Mouse (Mus musculus) kidney, adult 9 months (tissue): ENCODE measurements around the gene Barhl2.
A peak's percentile ranks its signal among the peaks of the same experiment; 100 is the strongest.

Experiments
- DNase-seq: peaks from one replicate; pipeline ENCODE4 v3.0.0; 2022

Gene Barhl2

GRCm38 (mm10) chr5:106454411-106455105 is 3.4 kb downstream of the Barhl2 start:
- no peak for DNase-seq

GRCm38 (mm10) chr5:106453886-106454321 is 4.1 kb downstream of the Barhl2 start:
- no peak for DNase-seq

DNA sequence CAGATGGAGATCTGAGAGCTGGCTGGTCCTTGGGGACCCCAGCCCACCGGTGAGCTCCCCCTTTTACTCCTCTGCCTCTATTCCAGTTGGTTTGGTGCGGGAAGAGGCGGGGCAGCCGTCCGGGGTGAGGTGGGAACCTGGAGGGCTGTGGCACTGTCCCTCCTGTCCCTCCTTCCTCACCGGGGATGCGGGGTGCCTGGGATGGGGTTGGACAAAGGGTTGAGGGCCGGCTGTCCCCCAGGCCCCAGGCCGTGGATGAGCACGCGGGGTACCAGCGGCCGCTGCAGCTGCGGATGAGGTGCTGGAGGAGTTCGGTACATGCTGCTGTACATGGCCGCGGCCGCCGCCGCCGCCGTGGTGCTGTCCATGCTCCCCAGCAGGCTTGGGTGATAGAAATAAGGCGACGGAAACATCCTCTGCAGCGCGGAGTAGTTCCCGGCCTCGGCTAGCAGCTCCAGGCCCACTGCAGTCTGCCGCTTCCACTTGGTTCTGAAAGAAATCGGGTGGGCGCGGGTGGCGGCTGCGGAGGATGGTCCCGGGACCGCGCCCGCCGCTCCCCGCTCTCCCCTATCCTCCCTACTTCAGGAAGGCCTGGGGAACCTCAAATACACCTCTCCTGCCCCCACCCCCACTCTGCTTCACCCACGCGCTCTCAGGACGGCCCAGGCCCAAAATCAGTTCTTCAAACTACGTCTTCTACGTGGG is 4.6 kb downstream of the Barhl2 start:
- DNase-seq: no peak

DNA sequence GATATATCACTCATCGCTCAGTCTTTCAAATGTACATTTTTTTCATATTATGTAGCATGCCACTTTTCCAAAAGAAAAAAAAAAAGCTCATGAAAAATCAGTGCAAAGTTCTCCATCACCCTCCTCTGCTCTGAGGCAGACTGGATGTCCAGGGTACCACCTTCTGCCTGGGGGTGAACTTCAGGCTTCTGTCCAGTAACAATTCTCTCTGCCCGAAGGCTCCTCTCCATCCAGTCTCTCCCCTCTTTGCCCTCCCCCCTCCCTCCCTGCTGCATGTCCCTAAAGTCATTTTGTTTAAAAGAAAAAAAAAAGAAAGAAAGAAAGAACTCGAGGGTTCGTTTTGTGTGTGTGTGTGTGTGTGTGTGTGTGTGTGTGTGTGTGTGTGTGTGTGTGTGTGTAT is 5.3 kb downstream of the Barhl2 start:
- no peak for DNase-seq

DNA sequence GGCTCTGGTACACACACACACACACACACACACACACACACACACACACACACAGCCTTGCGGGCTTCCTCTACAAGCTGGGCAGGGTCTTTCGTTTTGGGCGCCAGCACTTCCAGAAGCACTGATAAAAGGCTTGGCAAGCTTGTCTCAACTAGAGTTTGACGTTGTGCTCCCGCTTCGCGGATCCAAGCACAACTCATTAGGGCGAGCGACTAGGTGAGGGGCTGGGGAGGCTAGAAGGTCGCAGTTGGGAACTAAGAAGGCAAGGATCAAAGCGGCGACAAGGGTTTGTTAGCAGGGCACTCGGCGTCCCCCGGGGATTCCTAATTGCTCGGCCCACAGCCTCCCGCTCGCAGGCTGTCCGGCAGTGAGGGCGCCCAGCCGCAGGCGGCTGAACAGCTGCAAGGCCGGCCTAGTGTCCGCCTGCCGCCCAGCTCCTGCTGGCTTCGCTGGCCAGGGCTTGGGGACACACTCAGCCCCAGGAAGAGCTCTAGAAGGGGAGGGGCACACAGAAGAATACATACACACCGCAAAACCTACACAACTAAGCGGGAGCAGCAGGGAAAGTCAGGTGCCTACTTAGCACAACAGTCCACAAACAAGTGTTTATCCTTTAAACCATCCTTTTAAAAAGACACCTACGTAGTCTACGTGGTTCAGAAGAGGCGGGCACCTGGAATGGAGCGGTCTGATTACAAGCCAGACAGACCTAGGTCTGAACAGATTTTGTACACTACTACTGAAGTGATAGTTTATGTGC is 6.1 kb downstream of the Barhl2 start:
- DNase-seq: no peak

DNA sequence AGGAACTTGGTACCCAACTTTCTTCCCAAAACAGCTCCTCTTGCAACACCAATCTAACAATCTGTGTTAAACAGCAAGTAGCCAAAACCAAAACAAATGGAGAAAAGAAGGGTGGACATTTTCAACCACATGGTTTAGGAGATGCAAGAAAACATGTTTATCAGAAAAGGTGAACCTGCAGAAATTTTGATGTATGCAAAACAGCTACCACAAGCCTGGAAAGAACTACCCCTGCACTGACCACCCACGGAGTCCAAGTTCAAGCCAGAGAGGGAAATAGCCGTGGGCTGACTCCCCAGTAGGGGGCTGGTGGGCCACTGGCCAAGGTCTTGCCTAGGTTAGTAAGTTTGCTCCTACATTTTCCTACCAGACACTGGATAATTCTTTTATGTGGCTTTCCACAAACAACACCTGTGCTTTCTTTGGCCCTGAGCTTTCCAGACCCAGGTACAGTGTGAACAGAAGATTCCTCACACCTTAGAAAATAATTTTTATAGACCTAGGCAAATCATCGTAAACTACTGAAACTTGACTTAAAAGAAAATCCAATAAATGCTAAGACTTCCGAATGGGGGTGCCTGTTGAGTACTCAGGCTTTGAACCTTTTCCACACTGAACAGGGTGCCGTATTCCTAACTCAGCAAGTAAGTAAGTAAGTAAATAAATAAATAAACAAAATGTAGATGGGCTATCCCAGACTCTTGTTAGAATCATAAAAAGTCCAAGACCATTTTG is 7.4 kb downstream of the Barhl2 start:
- no peak for DNase-seq

DNA sequence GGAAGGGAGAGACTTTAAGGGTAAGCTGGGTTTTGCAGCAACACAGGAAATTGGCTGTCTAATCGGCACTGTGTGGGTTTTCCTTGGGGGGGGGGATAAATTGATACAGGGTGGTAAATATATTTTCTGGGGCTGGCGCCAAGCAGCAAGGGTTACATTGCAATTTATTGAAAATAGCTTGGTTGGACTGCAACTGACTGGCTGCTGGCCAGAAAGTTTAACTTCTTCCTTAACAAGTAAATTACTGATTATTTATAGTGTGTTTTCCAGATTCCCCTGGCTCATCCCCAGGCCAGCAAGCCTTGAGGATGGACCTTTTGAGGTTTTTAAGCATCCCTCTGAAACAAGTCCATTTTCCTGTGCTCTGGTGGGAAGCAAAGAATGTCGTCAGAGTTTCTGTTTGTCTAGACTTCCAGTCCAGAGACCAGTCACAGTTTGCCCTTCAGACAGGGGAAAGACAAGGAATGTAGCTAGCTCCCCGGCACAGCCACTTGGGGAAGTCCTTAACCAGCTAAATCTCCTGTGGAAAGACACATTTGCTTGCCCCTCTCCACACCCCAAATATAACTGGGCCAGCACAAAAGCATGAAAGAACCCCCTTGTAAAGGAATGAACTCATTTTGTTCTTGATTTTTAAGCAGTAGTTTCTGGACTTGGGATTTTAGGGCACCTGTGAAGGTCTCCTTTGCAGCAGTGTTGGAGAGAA is 8.1 kb downstream of the Barhl2 start:
- DNase-seq: no peak

DNA sequence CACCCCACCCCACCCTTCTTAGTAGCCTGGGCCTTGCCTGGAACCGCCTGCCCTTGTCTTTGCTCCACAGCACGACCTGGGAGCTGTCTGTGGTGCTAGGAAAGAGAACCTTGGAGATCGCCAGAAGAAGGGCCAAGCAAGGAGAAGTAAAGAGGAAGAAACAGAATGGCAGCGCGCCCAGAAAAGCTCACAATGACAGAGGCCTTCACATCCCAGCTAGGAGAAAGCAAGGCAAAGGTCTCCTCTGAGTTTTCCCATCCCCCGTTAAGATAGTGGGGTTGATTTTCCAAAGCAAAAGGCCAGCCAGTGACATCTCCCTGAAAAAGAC is 9.2 kb downstream of the Barhl2 start:
- DNase-seq: no peak

DNA sequence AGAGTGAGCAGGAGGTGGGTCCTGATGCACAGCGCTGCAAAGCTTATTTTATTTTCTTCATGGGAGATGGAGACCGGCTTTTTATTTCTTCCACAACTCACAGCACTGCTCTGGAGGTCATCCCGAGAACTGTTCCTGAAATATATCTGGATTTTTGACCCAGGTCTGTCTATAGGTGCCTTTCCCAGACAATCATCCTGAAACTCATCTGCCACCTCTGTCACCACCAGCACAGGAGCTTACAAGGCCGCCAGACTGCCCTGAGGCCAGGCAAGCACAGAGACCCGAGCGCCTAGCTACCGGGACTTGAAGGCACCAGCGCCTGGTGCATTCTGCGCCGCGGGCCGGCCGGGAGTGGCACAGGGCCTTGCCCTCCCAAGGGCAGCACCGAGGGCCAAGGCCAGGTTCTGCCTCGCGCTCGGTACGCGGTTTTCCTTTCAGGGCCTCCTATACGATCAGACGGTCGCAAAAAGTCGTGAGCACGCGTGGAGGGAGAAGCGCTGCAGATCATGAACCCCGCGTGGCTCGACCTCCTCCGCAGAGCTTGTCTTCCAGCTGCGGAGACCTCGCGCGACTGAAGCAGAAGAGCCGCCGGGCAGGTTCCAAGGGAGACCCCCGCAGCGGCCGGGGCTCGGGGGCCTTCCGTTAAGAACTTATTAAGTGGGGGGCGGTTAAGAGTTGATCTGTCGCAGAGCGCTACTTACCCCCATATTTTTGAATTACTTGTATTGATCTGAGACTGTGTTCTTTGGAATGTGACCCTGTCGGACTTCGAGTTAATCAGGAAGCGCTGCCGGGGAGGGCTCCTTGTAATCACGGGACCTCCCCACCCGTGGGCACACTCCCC is 9.8 kb downstream of the Barhl2 start:
- no peak for DNase-seq

- DNase-seq: no peak
Observed at GRCm38 (mm10) chr5:106447091-106447820, 10.7 kb downstream of the Barhl2 start.

GRCm38 (mm10) chr5:106446593-106446992 is 11.4 kb downstream of the Barhl2 start:
- no peak for DNase-seq

DNA sequence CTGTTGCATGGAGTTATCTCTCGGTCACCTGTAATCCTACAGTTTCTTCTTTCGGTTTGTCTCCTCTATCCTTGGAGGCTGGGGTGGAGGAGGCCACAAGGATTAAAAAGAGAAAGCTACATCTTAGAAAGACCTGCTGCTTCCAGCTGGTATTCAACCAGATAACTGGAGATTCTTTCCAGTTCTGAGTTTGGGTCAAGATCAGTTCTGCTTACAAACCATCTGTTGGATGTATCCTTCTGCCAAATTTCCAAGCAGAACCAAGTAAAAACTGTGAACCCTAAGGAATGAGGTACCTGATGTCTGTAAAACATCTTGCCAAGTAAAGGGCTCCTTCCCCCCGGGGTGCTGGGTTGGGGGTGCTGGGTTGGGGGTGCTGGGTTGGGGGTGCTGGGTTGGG is 12.3 kb downstream of the Barhl2 start:
- no peak for DNase-seq

GRCm38 (mm10) chr5:106438916-106439315 is 19.1 kb downstream of the Barhl2 start:
- DNase-seq: no peak

GRCm38 (mm10) chr5:106426069-106426468 is 31.9 kb downstream of the Barhl2 start:
- DNase-seq: no peak

GRCm38 (mm10) chr5:106420871-106421270 is 37.1 kb downstream of the Barhl2 start:
- DNase-seq: no peak

DNA sequence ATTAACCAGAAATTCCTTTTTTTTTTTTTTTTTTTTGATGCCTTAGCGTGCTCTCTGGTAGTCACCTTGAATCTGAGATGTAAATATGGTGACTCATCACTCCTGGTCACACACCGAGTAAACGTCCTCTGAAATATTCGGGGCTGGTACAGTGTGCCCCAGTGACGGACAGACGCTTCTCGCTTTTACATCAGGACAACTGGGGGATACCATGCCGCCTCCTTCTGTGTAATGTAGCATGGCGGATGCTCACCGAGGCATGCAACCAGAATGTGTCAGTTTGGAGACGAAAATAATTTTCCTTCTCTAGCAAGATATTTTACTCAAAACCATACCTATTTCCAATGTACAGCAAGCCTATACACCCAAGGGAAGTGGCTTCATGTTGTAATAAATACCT is 37.6 kb downstream of the Barhl2 start:
- no peak for DNase-seq

- no peak for DNase-seq
Observed at GRCm38 (mm10) chr5:106417210-106417609, 40.8 kb downstream of the Barhl2 start.

GRCm38 (mm10) chr5:106416550-106416949 is 41.4 kb downstream of the Barhl2 start:
- peak; percentile 57 for DNase-seq

- DNase-seq: no peak
Observed at GRCm38 (mm10) chr5:106415734-106416133, 42.2 kb downstream of the Barhl2 start.

GRCm38 (mm10) chr5:106402761-106403160 is 55.2 kb downstream of the Barhl2 start:
- DNase-seq: no peak
